In the genomic region with DNA sequence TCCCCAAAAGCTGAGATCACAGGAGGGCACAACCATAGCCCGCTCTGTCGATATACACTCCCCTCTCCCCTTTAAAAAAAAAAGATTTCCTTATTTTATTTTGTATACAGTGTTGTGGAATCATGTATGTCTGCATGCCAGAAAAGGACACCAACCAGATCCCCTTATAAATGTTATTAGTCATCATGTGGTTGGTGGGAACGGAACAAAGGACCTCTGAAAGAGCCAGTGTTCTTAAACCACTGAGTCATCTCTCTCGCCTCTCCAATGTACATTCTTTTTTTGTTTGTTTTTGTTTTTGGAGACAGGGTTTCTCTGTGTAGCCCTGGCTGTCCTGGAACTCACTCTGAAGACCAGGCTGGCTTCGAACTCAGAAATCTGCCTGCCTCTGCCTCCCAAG, we compare ENCODE assay signal across 27 mouse cellular contexts. TPM values are rescaled to one million over a fixed set of nuclear protein-coding genes. Genes with fewer than 3 reads are reported as not detected.
"Had no signal": no experiment of that assay in that cellular context is flagged by ENCODE, and none has a peak within 500 bp of the region (broad histone marks: within the 10 kb centered on the region; RNA-seq: fewer than 3 reads in every experiment).

No protein-coding gene starts in this region.

- ATAC-seq: liver, postnatal 0 days; lung, postnatal 0 days; midbrain, embryonic 15.5 days had no signal

- H3K4me1 ChIP-seq: limb, embryonic 12.5 days; limb, embryonic 15.5 days; midbrain, embryonic 12.5 days; midbrain, embryonic 15.5 days; neural tube, embryonic 13.5 days; stomach, embryonic 15.5 days had no signal

- H3K27ac ChIP-seq: left cerebral cortex, adult 2 months; limb, embryonic 12.5 days; limb, embryonic 15.5 days; liver, embryonic 14.5 days; macrophage; midbrain, embryonic 12.5 days; midbrain, embryonic 15.5 days; neural tube, embryonic 13.5 days; stomach, embryonic 15.5 days had no signal

- DNase-seq: kidney, adult 9 months; kidney, postnatal 14 days; kidney, postnatal 4 days; layer of hippocampus, adult 9-11 months; layer of hippocampus, postnatal 36 days; left cerebral cortex, postnatal 4 days; liver, postnatal 0 days; lung, embryonic 14.5 days; thymus, postnatal 25 days had no signal

- H3K4me3 ChIP-seq: left cerebral cortex, adult 2 months; limb, embryonic 12.5 days; limb, embryonic 15.5 days; midbrain, embryonic 12.5 days; midbrain, embryonic 15.5 days; neural tube, embryonic 13.5 days; stomach, embryonic 15.5 days had no signal

- H3K27me3 ChIP-seq: limb, embryonic 12.5 days; limb, embryonic 15.5 days; midbrain, embryonic 12.5 days; midbrain, embryonic 15.5 days; neural tube, embryonic 13.5 days; stomach, embryonic 15.5 days had no signal

RNA-seq across cellular contexts. Expression of a gene that starts 26.2 kb away (rescaled TPM):
- total RNA-seq: layer of hippocampus, adult 18-20 months; layer of hippocampus, postnatal 36 days; left cerebral cortex, adult 2 months; left cerebral cortex, postnatal 10 days; left cerebral cortex, postnatal 4 days; megakaryocyte, adult 5-6 weeks; neutrophil, adult 5-6 weeks had no signal
- polyA plus RNA-seq: kidney, embryonic 16.5 days; limb, embryonic 12.5 days; limb, embryonic 15.5 days; liver, embryonic 11.5 days; liver, embryonic 14.5 days; liver, postnatal 0 days; lung, embryonic 14.5 days; lung, postnatal 0 days; macrophage; midbrain, embryonic 12.5 days; midbrain, embryonic 15.5 days; neural tube, embryonic 13.5 days; small intestine, adult 2 months; stomach, embryonic 15.5 days; thymus, postnatal 0 days had no signal
